Mouse (Mus musculus): ENCODE results near the gene Tnnt3. TPM values are rescaled to one million over a fixed set of nuclear protein-coding genes. Genes with fewer than 3 reads are reported as not detected.

The Tnnt3 gene
- total RNA-seq, 4 experiments from 2014 or later: 0.88 to 14.3 (median 6.5) TPM

- no peak for DNase-seq (ENCODE audit: low spot score in 2 of 2)
These were observed 41.2 kb downstream of the Tnnt3 start for GRCm38 (mm10) chr7:142539828-142540227.

DNA sequence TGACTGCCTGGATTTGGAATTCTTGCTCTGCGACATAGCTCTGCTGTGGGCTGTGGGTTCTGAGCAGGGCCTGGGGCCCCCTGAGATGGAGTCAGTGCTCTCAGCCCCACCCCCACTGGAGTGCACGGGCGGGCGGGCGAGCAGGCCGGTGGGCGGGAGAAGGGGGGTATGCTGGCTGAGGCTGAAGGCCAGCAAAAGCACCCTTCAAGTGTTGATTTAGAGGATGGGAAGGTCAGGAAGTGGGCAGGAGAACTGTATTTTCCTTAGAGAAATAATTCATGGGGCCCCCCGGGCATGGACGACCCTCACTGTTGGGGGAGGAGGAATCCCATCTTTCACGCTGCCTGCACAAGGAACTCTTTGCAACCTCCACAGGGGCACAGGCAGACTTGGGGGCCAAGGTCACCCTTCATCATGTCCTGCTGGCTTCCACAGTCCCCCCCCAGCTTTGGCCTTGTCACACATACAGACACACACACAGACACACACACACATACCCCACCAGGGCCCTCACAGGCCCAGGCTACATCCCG, 44.2 kb downstream of the Tnnt3 start:
- DNase-seq (ENCODE audit: low spot score in 2 of 2): no peak

DNA sequence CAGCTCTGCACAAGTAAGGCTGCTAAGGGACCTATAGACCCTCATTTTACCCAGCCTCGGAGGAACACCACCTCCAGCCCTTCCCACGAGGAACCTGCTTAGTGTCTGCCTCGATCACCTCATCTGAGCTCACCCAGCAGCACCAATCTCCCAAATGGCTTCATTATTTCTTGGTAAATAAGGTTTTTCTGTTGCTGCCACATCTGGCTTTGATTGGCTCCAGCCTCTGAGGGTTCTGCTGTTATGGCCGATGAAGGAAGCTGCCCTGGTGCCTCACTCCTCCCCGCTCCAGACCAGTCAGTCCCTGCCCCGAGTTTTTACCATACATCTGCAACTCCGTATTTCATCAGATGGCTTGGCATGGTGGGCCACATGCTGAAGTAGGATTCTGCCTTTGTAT, 47.3 kb downstream of the Tnnt3 start:
- no peak for DNase-seq (ENCODE audit: low spot score in 2 of 2)

GRCm38 (mm10) chr7:142547874-142548273, 49.2 kb downstream of the Tnnt3 start:
- no peak for DNase-seq (ENCODE audit: low spot score in 2 of 2)

DNA sequence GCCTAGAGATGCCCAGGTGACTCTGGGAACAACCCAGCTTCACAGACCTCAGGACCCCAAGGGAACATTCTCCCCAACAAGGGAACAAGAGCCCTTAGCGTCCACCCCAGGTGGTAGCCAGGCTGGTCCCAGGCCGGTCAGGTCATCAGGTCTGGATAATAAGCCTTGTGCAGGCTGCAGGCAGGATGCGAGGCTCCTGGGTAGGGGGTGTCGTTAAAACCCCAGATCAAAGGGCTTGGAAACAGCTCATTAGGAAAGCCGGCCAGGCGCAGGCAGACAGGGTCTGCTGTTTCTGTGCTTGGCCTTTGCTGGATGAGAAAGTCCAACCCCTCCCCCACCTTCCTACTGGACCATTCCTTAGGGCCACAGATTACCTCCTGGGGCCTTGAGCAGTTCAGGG, 50.1 kb downstream of the Tnnt3 start:
- no peak for DNase-seq (ENCODE audit: low spot score in 2 of 2)

DNA sequence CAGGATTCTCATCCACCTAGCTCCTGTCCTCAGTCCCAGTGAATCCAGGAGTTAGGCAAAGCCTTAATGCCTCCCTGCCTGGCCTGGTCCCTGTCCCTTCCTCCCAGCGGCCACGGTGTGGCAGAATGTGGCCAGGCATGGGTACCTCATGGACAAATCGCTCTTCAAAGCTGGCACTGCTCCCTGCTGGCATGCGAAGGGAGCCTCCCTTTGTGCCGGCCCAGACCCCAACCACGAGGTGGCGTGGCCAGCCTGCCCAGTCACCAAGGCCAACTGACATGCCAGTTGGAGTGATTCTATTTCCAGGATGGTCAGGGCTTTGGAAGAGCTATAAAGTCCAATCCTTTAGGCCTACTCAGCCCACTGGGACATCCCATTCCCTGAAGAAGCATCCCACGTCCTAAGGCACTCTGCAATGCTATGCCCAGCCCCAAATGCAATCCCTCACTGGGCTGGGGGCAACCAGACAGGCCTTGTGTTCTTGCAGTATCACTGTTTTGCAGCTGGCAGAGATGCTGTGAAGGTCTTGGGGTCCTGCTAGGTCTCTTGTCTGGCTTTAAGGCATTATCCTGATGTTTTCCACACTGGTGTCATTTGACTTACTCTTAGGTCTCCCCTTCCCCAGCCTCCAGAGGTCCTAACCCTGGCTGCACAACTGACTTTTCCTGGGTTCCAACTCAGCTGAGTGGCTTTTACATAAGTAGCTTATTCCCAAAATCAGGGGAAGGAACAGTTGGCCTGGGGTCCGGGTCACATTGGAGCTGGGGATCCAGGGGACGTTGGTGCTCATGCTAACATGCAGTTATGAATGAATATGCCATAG, 51.5 kb downstream of the Tnnt3 start:
- DNase-seq (ENCODE audit: low spot score in 2 of 2): no peak

DNA sequence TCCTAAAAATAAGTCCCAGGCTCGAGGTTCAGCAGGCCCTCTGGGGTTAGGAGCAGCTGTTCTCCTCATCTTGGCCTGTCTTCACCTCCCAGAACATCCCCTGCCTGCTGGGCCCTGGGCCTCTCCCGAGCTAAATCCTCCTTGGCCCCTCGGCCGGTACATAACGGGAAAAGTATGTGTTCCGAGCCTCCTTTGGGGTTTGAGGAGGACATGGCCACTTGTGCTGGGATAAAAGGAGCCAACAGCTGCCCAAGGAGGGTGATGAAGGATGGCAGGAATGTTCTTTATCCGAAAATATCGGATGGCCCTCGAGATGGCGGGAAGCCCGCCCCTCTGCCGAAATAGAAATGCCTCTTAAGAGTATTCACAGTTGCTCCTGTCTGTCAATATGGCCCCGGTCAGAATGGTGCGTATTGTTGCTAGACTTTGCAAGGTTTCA, 52.3 kb downstream of the Tnnt3 start:
- no peak for DNase-seq (ENCODE audit: low spot score in 2 of 2)

- DNase-seq (ENCODE audit: low spot score in 2 of 2): no peak
These were observed 53.1 kb downstream of the Tnnt3 start for GRCm38 (mm10) chr7:142551691-142552090.

DNA sequence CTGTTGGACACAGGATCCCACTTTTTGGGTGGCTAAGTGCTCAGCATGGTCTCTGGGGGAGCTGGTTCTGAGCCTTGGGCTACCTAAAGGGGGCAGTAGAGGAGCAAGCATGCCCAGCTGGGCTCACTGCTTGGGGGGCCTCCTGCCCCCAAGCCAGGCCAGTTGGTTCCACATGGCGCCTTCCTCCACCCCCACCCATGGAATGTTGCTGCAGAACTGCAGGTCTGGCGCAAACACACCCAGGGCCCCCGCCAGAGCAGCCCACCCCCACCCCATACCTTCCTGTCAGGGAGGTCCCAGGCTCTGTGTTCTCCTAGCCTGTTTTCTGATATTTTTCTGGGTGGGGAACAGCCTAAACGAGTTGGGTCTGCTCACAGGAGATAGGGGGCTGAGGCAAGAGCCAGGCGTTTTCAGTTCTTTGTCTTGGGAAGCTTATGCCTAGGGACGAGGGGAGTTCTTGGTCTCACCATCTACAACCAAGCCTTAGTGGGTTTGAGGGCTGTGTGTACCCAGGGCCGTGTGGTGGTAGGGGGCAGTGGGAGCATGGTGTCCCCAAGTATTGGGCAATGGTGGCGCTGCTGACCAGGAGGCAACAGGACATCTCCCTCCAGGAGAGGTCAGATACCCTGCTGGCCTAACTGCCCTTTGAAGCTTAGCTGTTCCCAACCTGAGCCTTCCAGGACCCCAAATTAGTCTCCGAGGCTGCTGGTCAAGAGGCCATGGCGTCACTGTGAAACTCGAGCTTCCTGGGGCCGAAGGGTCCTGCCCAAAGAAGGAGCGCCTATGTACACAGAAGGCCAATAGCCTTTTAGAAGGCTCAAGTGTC, 54.2 kb downstream of the Tnnt3 start:
- no peak for DNase-seq (ENCODE audit: low spot score in 2 of 2)

- DNase-seq (ENCODE audit: low spot score in 2 of 2): no peak
These were observed 55.0 kb downstream of the Tnnt3 start for GRCm38 (mm10) chr7:142553417-142554335.

GRCm38 (mm10) chr7:142554625-142555024, 56.0 kb downstream of the Tnnt3 start:
- DNase-seq (ENCODE audit: low spot score in 2 of 2): no peak

DNA sequence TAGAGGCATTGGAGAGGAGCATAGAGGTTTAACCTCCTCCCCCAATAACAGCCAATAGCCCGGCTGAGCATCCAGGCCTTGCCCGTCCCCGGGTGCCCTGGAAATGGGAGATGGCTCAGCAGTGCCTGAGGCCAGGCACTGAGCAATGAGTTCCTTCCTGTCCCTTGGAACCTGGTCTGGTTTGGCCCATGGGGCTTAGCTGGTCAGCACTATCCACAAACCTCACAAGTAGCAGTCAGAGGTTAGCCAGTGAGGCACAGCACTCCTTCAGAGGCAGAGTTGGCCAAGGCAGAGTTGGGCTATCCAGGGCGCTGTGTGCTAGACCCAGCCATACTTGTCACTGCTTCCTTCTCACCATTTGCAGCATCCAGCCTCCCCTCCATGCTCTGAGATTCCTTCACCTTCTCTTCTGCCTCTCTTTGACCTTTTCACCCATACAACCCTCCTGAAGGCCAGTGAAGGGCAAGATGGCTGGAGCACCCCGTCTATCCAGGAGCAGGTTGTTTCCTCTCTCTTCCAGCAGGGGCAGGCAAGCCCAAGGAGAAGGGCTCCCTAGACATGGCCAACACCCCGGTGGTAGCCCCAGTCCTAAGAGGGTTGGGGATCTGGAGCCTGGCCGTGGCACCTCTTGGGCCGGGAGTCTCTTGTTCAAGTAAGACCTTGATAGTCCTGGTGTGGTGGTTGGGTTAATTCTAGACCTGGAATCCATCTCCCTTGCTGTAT, 56.9 kb downstream of the Tnnt3 start:
- no peak for DNase-seq (ENCODE audit: low spot score in 2 of 2)

- DNase-seq (ENCODE audit: low spot score in 2 of 2): no peak
These were observed 57.4 kb downstream of the Tnnt3 start for GRCm38 (mm10) chr7:142556089-142556476.

DNA sequence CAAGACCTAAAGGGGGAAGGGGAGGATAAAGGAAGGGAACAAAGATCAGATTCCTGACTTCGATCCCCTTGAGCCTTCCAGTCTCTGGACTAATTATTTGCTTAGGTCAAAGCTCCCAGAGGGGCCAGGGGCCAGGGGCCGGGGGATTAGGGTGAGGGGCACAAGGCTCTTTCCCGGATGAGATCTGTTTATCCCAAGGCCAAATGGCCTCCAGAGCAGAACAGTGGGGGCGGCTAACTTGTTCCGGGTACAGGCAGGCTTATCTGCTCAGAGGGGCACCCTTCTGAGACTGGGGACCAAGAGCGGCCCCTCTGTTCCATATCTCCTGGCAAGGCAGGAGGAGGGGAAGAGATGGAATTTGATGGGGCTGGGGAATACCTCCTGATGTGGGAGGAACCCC, 59.1 kb downstream of the Tnnt3 start:
- DNase-seq (ENCODE audit: low spot score in 2 of 2): no peak

GRCm38 (mm10) chr7:142558511-142559146, 60.0 kb downstream of the Tnnt3 start:
- DNase-seq (ENCODE audit: low spot score in 2 of 2): no peak

- DNase-seq (ENCODE audit: low spot score in 2 of 2): no peak
These were observed 61.1 kb downstream of the Tnnt3 start for GRCm38 (mm10) chr7:142559651-142560175.

DNA sequence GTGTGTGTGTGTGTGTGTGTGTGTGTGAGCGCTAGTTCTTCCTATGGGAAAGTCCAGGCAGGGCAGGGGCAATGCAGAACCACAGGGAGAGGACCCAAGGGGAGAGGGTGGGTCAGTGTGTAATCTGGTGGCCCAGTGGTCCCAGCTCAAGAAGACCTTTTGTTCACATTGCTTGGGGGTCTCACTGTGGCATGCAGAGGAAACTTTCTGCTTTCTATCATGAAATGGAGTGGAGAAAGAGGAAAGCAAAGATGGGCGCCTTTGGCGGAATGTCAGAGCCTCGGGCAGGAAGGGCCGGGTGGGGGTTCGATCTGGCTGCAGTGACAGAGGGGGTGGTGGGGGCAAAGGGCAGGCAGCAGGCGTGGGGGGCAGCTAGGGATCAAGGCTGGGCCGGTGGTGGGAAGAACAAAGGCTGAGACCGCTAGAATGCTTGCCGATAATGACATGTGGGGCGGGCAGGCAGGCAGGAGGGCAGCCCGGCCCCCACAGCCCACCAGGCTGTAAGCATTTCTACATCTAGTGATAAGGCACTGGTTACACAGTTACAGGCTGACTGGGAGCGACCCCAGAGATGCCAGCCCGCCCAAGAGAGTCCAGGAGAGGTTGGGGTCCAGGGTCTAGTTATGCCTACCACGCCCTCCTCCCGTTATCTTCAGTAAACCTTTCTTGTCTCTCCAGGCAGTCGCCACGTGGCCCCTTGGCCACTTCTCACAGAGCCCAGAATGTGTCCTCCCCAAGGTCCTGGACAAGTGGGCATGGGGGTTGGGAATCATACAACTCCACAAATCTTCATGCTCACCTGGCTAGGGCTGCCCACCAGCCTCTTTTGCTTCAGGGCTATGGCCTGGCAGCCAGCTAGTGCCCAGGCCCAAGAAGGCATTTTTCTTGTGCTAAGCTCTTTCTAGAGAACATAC, 62.6 kb downstream of the Tnnt3 start:
- DNase-seq (ENCODE audit: low spot score in 2 of 2): no peak

GRCm38 (mm10) chr7:142561856-142562404, 63.3 kb downstream of the Tnnt3 start:
- DNase-seq (ENCODE audit: low spot score in 2 of 2): no peak

Data from left cerebral cortex, adult 8-10 months (tissue).